Mouse (Mus musculus) heart, postnatal 0 days (tissue): ENCODE data around the gene Crocc. TPM values are rescaled to one million over a fixed set of nuclear protein-coding genes. Genes with fewer than 3 reads are reported as not detected.

ENCODE experiments used
- ATAC-seq: fragments of 200-750 bp; cut with Nextera tagmentation; 2 replicates; pipeline ENCODE4 v1.8.0; 2017; ENCODE audit warnings: low read depth, moderate number of reproducible peaks, moderate library complexity; ENCODE audit not compliant: insufficient read depth
- DNase-seq: peaks from one replicate; pipeline ENCODE4 v3.0.0-alpha.2; 2016; ENCODE audit warnings: low spot score
- H3K27ac ChIP-seq: fragments of 300-500 bp; sonication (generic); 2 replicates; pipeline ENCODE4 v1.5.1; 2014; ENCODE audit warnings: low read depth, mild to moderate bottlenecking
- H3K27me3 ChIP-seq: fragments of 300-500 bp; sonication (generic); 2 replicates; pipeline ENCODE4 v1.6.1; 2014; ENCODE audit warnings: low read length, mixed read lengths; ENCODE audit not compliant: control insufficient read depth, insufficient read depth
- H3K36me3 ChIP-seq: fragments of 300-500 bp; sonication (generic); replicated peaks from 2 replicates; pipeline ENCODE4 v1.6.1; 2014; ENCODE audit warnings: low read length, mixed read lengths; ENCODE audit not compliant: control insufficient read depth, insufficient read depth
- H3K4me1 ChIP-seq: fragments of 300-500 bp; sonication (generic); 2 replicates; pipeline ENCODE4 v1.6.1; 2014; ENCODE audit warnings: antibody characterized with exemption; ENCODE audit not compliant: control insufficient read depth, insufficient read depth
- H3K4me2 ChIP-seq: fragments of 300-500 bp; sonication (generic); 2 replicates; pipeline ENCODE4 v1.6.1; 2014; ENCODE audit warnings: low read depth, mild to moderate bottlenecking, low read length, moderate library complexity
- H3K4me3 ChIP-seq: fragments of 300-500 bp; sonication (generic); 2 replicates; pipeline ENCODE4 v1.5.1; 2014; ENCODE audit warnings: low read depth, low read length
- H3K9ac ChIP-seq: fragments of 300-500 bp; sonication (generic); replicated peaks from 2 replicates; pipeline ENCODE4 v1.6.1; 2014; ENCODE audit warnings: low read depth, low read length, mixed read lengths
- H3K9me3 ChIP-seq: fragments of 300-500 bp; sonication (generic); replicated peaks from 2 replicates; pipeline ENCODE4 v1.6.1; 2016; ENCODE audit warnings: low read length; ENCODE audit not compliant: control insufficient read depth
- CTCF ChIP-seq: IDR thresholded peaks from 2 replicates; pipeline ENCODE4 v1.5.1; 2016; ENCODE audit warnings: antibody characterized with exemption, control low read depth, low read depth
- EP300 ChIP-seq: IDR thresholded peaks from 2 replicates; pipeline ENCODE4 v1.6.1; 2016; ENCODE audit warnings: antibody characterized with exemption, low read depth
- WGBS: fragments of 180-500 bp; shearing (Covaris S2); extraction: QIAGEN DNeasy Blood & Tissue Kit; methylation state at CpG from one replicate; pipeline ENCODE4 v1.1.7; 2014; 5-methylcytosine and 5-hydroxymethylcytosine counted together
- polyA plus RNA-seq: library from polyadenylated mRNA; unstranded; fragments of >200 nt; fragmentation: Nextera tagmentation; extraction: Ambion mirVana; gene quantifications from 2 replicates; pipeline ENCODE4 v1.2.1, GENCODE M21; 2015
- total RNA-seq: library from RNA; depleted of rRNA; stranded (reverse); fragments of >200 nt; gene quantifications from 2 replicates; pipeline ENCODE4 v1.2.3, GENCODE M21; 2014; ENCODE audit warnings: low replicate concordance

Gene Crocc
- total and polyA plus RNA-seq, 2 experiments from 2014 or later, result 1.8 to 4.9 TPM

DNA sequence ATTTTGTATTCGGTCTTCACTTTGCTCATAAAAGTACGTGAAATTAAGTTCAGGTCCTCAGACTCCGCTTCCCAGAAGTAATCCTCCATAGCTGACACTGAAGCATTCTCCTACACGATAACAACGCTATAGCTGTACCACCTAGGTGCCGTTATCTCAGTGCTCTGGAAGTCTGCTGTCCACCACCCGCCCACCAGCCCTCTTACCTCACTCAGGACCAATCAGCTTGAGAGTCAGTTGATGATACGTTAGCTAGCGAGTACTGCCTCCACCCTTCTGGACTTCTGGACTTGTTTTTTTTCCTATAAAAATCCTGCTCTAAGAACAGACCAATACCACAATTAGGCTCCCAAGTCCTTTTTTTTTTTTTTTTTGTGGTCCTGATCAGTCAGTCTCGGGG lies 26.5 kb upstream of the Crocc start:
- ATAC-seq (no peak), DNase-seq (no peak)
- Histone ChIP-seq H3K27me3 (no peaks in the 10 kb centered on the region), H3K4me1 (no peaks in the 10 kb centered on the region), H3K4me2 (no peak overlapping the region), H3K27ac (no peak overlapping the region), H3K36me3 (no peaks in the 10 kb centered on the region), H3K9me3 (no peaks in the 10 kb centered on the region), H3K9ac (no peak overlapping the region), H3K4me3 (no peak overlapping the region)
- 49% methylated on average over 10 of the region's 10 CpGs for WGBS
- TF ChIP-seq EP300, result no peak
- TF ChIP-seq CTCF, result no peak

DNA sequence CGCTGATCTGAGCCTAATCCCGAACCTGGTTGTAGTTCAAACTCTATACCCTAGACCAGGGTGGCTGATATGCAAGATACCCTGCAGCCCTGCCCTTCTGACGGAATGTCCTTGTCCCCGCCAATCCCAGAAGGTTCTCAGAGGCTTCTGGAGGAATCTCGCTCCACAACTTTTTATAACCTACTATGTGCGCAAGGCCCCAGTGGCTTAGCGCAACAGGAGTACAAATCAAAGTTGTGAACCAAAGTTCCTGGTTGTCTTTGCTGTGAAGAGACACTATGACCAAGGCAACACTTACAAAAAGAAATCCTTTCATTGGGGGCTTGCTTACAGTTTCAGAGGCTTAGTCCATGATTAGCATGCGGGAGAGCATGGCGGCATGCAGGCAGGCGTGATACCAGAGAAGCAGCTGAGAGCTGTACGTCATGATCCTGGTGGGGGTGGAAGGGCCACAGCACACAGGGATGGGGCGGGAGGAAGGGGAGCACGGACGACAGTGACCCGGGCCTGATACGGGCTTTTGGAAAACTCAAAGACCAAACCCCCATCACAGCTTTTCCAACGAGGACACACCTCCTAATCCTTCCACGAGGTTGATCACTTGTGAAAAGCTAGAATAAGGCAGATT lies 18.3 kb upstream of the Crocc start:
- no peaks in the 10 kb centered on the region for H3K9me3 ChIP-seq
- peaks cover 23% of the 10 kb centered on the region for H3K4me1 ChIP-seq
- no peaks in the 10 kb centered on the region; the same call in 1 of the 2 replicates for H3K36me3 ChIP-seq
- H3K4me2 ChIP-seq, result no peak overlapping the region
- 69% methylated on average over 18 of the region's 18 CpGs for WGBS
- 0 out of 2 replicates have a peak overlapping the region, but pooled peaks have one; percentile 92 for H3K4me3 ChIP-seq
- ATAC-seq (no peak), DNase-seq (no peak)
- H3K27me3 ChIP-seq, result no peaks in the 10 kb centered on the region
- H3K27ac ChIP-seq, result no peak overlapping the region
- no peak overlapping the region for H3K9ac ChIP-seq
- TF ChIP-seq EP300, result no peak

DNA sequence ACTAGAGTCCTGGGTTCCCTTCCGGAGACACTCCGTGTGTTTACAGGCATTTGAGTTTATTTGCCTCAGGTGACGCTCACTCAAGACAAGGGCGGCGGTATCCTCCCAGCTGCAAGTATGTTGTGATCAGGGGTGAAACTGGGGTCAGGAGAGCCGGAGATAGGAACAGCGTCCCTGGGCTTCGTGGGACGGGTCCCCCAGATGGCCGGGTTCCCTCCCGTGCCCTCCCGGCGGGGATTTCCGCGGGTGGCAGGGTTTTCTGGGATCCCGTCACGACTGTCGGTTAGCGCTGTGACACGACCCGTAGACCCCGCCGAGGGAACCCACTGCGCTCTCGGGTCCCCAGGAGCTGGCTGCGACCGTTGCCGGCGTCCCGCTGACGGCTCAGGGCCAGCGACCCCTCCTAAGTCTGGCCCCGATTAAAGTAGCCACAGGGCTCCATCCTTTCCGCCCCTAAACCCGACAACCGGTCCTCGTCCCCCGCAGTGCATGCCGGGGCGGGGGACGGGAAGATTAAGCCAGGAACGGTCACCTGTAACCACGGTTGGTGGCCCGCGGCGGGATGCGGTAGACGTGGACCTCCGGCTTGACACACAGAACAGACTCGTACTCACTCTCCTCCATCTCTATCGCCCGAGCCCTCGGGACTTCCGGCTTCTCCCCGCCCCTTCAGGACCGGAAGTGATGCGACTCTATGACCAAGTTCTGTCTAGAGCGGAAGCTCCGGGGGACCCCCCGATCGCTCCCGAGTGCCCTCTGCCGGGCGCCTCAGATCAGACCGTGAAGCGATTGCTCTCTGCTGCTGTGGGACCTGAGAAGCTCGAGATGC lies 17.5 kb upstream of the Crocc start, which contains the start of gene Necap2:
Gene Necap2 (minus strand): TSS at position 677 of the 829 bp plus-strand sequence.
- under 1% methylated on average over 67 of the region's 67 CpGs for WGBS

DNA sequence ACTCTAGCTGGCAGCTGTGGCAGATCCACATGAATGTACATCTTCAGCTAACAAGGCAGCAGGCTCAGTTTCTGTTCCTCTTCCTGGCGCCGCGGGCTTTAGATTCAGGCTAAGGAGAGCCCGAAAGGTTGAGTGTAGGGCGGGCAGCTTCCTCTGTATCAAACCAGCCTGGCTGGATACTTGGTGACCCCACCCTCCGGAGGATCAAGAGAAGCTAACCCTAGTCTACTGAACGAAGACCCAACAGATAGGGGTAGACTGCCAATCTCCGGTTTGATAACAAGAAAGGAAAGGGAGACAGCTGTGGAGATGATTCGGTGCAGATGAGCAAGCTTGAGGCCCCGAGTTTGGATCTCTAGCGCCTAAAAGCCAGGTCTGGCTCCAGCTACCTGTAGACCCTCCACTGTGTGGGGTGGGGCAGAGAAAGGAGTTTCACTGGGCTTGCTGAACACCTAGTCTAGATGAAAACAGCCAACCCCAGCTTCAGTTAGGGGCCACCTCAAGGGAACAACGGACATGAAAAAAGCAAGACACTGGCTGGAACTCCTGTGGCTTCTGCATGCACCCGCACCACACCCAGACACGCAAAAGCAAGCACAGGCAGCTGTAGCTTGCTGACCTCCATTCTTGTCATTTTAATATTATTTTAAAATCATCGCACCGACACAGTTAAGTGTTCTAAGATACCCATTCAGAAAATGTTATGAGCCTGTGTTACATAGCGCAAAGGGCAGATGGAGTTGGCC lies 16.6 kb upstream of the Crocc start:
- peak overlapping the region; percentile 92 for H3K4me3 ChIP-seq
- H3K27ac ChIP-seq, result peak overlapping the region; percentile 74
- 55% methylated on average over 17 of the region's 17 CpGs for whole genome bisulfite sequencing
- TF ChIP-seq CTCF, result no peak
- H3K27me3 ChIP-seq, result no peaks in the 10 kb centered on the region
- H3K9ac ChIP-seq, result peak overlapping the region; percentile 71
- DNase-seq (no peak), ATAC-seq (no peak)
- no peaks in the 10 kb centered on the region for H3K9me3 ChIP-seq
- H3K4me1 ChIP-seq, result peaks cover 26% of the 10 kb centered on the region
- H3K36me3 ChIP-seq, result peaks cover 7% of the 10 kb centered on the region
- H3K4me2 ChIP-seq, result peak overlapping the region; percentile 93

More for the DNA sequence above, 17.5 kb upstream of the Crocc start, which contains the start of gene Necap2:
- peak; percentile 90 for ATAC-seq
- H3K27me3 ChIP-seq, result no peaks in the 10 kb centered on the region
- peak; percentile 49 for TF ChIP-seq EP300
- peak; percentile 66 for TF ChIP-seq CTCF
- peak; percentile 94 for DNase-seq
- H3K4me1 ChIP-seq, result peaks cover 26% of the 10 kb centered on the region
- H3K9me3 ChIP-seq, result no peaks in the 10 kb centered on the region
- H3K4me3 ChIP-seq, result peak within 1 kb of the TSS; percentile 92
- H3K27ac ChIP-seq, result peak within 1 kb of the TSS; percentile 74
- H3K9ac ChIP-seq, result peak within 1 kb of the TSS; percentile 71
- no peaks in the 10 kb centered on the region; the same call in 1 of the 2 replicates for H3K36me3 ChIP-seq
- H3K4me2 ChIP-seq, result peak within 1 kb of the TSS; percentile 93

DNA sequence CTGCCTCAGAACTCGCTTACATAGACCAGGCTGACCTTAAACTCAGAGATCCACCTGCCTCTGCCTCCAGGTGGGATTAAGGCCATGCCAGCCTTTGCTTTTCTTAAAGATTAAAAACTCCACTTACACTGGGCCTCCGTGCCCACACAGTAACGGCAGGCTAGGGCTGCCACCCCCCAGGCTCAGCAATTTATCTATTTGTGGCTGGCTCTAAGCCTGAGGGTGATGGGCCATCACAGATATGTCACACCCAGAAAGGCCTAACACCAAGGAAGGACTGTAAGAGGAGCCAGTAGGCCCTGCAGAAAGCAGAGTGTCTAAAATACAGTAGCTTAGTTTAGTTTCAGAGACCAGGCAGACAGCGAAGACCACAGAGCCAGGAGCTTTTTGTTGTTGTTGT lies 13.8 kb upstream of the Crocc start:
- Histone ChIP-seq H3K27me3 (no peaks in the 10 kb centered on the region), H3K27ac (peak overlapping the region; percentile 73), H3K36me3 (peaks cover 34% of the 10 kb centered on the region), H3K9ac (no peak overlapping the region), H3K9me3 (no peaks in the 10 kb centered on the region), H3K4me1 (peaks cover 26% of the 10 kb centered on the region), H3K4me2 (no peak overlapping the region), H3K4me3 (no peak overlapping the region)
- DNase-seq, result no peak
- 71% methylated on average over 4 of the region's 4 CpGs for WGBS
- no peak for ATAC-seq
- no peak for TF ChIP-seq CTCF
- no peak for TF ChIP-seq EP300
